Mouse (Mus musculus) heart, postnatal 0 days (tissue): Measurements from ENCODE around the gene AI597479.

Experiments
- CTCF ChIP-seq: IDR thresholded peaks from 2 replicates; pipeline ENCODE4 v1.5.1; 2016; ENCODE audit warnings: antibody characterized with exemption, control low read depth, low read depth
- EP300 ChIP-seq: IDR thresholded peaks from 2 replicates; pipeline ENCODE4 v1.6.1; 2016; ENCODE audit warnings: antibody characterized with exemption, low read depth

DNA sequence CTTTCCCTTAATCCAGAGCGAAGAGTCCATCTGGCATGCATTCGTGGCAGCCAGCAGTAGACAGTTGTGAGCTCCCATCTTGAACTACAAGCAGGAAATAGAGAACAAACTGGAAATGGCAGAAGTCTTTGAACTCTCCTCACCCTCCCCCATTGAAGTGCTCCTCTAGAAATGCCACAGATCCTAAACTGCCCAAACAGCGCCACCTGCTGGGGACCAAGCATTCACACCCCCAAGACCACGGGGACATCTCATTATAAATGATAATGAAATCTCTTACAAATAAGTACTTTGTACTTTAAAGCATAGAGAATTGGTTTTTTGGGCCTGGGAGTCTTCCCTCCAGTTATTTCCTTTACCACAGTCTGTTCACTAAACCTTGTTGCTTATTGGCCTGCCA is 12.0 kb downstream of the AI597479 start:
- peak; percentile 74 for TF ChIP-seq CTCF
- TF ChIP-seq EP300, result no peak
